ENCODE assay signal across 30 mouse cellular contexts in genomic region chr1:119634746-119635145, GRCm38 (mm10). TPM values are rescaled to one million over a fixed set of nuclear protein-coding genes. Genes with fewer than 3 reads are reported as not detected.
DNase-seq lines count a peak whose midpoint lies in the region; ATAC-seq and TF ChIP-seq lines count a peak whose summit lies in the region.
"Had no signal": no experiment of that assay in that cellular context is flagged by ENCODE, and none has a peak within 500 bp of the region (broad histone marks: within the 10 kb centered on the region; RNA-seq: fewer than 3 reads in every experiment).

No protein-coding gene starts in this region.

- no peaks in the 10 kb centered on the region for H3K27me3 ChIP-seq in hindbrain, embryonic 10.5 days (ENCODE audit: insufficient read depth, poor library complexity, severe bottlenecking)
- no peaks in the 10 kb centered on the region for H3K27me3 ChIP-seq in hindbrain, embryonic 11.5 days (ENCODE audit: control insufficient read depth, insufficient read depth, low read length)
- H3K27me3 ChIP-seq in midbrain, embryonic 11.5 days (ENCODE audit: control insufficient read depth, insufficient read depth, low read length): no peaks in the 10 kb centered on the region
- no peaks in the 10 kb centered on the region for H3K27me3 ChIP-seq in midbrain, postnatal 0 days (ENCODE audit: insufficient read depth, low read length)
- no peaks in the 10 kb centered on the region for H3K27me3 ChIP-seq in forebrain, embryonic 12.5 days
- H3K27me3 ChIP-seq: CH12.LX; embryonic facial prominence, embryonic 13.5 days; forebrain, embryonic 13.5 days; heart, embryonic 13.5 days; hindbrain, embryonic 13.5 days; intestine, embryonic 15.5 days; Patski had no signal

- H3K9ac ChIP-seq in hindbrain, embryonic 11.5 days (ENCODE audit: low read depth, low read length): no peak overlapping the region
- no peak overlapping the region for H3K9ac ChIP-seq in midbrain, embryonic 11.5 days (ENCODE audit: low read length)
- no peak overlapping the region for H3K9ac ChIP-seq in midbrain, postnatal 0 days (replicated peaks; ENCODE audit: low read length, poor library complexity, severe bottlenecking)
- H3K9ac ChIP-seq in forebrain, embryonic 12.5 days: no peak overlapping the region
- H3K9ac ChIP-seq: embryonic facial prominence, embryonic 13.5 days; forebrain, embryonic 13.5 days; heart, embryonic 13.5 days; hindbrain, embryonic 13.5 days; intestine, embryonic 15.5 days had no signal

- H3K4me2 ChIP-seq in hindbrain, embryonic 11.5 days (replicated peaks; ENCODE audit: low read depth, low read length): no peak overlapping the region
- no peak overlapping the region for H3K4me2 ChIP-seq in midbrain, embryonic 11.5 days
- H3K4me2 ChIP-seq in midbrain, postnatal 0 days (ENCODE audit: low read depth, low read length, poor library complexity, severe bottlenecking): no peak overlapping the region
- no peak overlapping the region for H3K4me2 ChIP-seq in forebrain, embryonic 12.5 days
- H3K4me2 ChIP-seq: embryonic facial prominence, embryonic 13.5 days; forebrain, embryonic 13.5 days; heart, embryonic 13.5 days; hindbrain, embryonic 13.5 days; intestine, embryonic 15.5 days had no signal

- DNase-seq in hindbrain, embryonic 10.5 days (ENCODE audit: low spot score): no peak
- DNase-seq in hindbrain, embryonic 11.5 days (ENCODE audit: low spot score): no peak
- no peak for DNase-seq in midbrain, embryonic 11.5 days (ENCODE audit: low spot score, missing footprints)
- DNase-seq in midbrain, postnatal 0 days (ENCODE audit: low spot score): no peak
- DNase-seq in R1 (ENCODE audit: low read depth, low spot score): peak; percentile 66
- DNase-seq in gastrocnemius, adult 8-10 months (ENCODE audit: low spot score in 2 of 2): no peak
- DNase-seq: adrenal gland, postnatal 10 days; adrenal gland, postnatal 36 days; B cell, adult 2 months; cerebellum, adult 18-20 months; cerebellum, adult 9-10 months; cerebellum, postnatal 14 days; gastrocnemius, postnatal 14 days; heart, adult 18-20 months; heart, postnatal 14 days; heart, postnatal 4 days; kidney, adult 11 months had no signal

- no peak for TF ChIP-seq CTCF in midbrain, postnatal 0 days (IDR thresholded peaks at IDR 0.05)

- no peak overlapping the region for H3K4me3 ChIP-seq in hindbrain, embryonic 10.5 days
- H3K4me3 ChIP-seq in hindbrain, embryonic 11.5 days (ENCODE audit: low read depth, low read length): no peak overlapping the region
- H3K4me3 ChIP-seq in midbrain, embryonic 11.5 days (ENCODE audit: low read depth, low read length): no peak overlapping the region
- H3K4me3 ChIP-seq in midbrain, postnatal 0 days (ENCODE audit: low read depth, low read length): no peak overlapping the region
- H3K4me3 ChIP-seq in forebrain, embryonic 12.5 days (replicated peaks): no peak overlapping the region
- H3K4me3 ChIP-seq: embryonic facial prominence, embryonic 10.5 days; embryonic facial prominence, embryonic 13.5 days; erythroblast, embryonic 14.5 days; forebrain, embryonic 13.5 days; heart, embryonic 13.5 days; hindbrain, embryonic 13.5 days; intestine, embryonic 15.5 days had no signal

- WGBS in hindbrain, embryonic 10.5 days: 38% methylated on average over 3 of the region's 3 CpGs
- 38% methylated on average over 3 of the region's 3 CpGs for WGBS in hindbrain, embryonic 11.5 days
- WGBS in midbrain, embryonic 11.5 days: 43% methylated on average over 3 of the region's 3 CpGs
- WGBS in midbrain, postnatal 0 days: 50% methylated on average over 3 of the region's 3 CpGs
- WGBS in forebrain, embryonic 12.5 days: 34% methylated on average over 3 of the region's 3 CpGs

- H3K27ac ChIP-seq in hindbrain, embryonic 10.5 days: 0 out of 2 replicates have a peak overlapping the region, but pooled peaks have one; percentile 18
- H3K27ac ChIP-seq in hindbrain, embryonic 11.5 days (ENCODE audit: low read depth, low read length): no peak overlapping the region
- no peak overlapping the region for H3K27ac ChIP-seq in midbrain, embryonic 11.5 days (ENCODE audit: low read depth, low read length)
- H3K27ac ChIP-seq in midbrain, postnatal 0 days (ENCODE audit: low read depth, low read length): no peak overlapping the region
- H3K27ac ChIP-seq in forebrain, embryonic 12.5 days: no peak overlapping the region
- H3K27ac ChIP-seq: embryonic facial prominence, embryonic 10.5 days; embryonic facial prominence, embryonic 13.5 days; forebrain, embryonic 13.5 days; heart, embryonic 13.5 days; hindbrain, embryonic 13.5 days; intestine, embryonic 15.5 days had no signal

- peaks cover 9% of the 10 kb centered on the region; the same call in 1 of the 2 replicates for H3K4me1 ChIP-seq in hindbrain, embryonic 10.5 days (replicated peaks)
- H3K4me1 ChIP-seq in hindbrain, embryonic 11.5 days (replicated peaks; ENCODE audit: control insufficient read depth, insufficient read depth, low read length): no peaks in the 10 kb centered on the region
- peaks cover 2% of the 10 kb centered on the region; the same call in 1 of the 2 replicates for H3K4me1 ChIP-seq in midbrain, embryonic 11.5 days (ENCODE audit: control insufficient read depth, insufficient read depth, low read length)
- no peaks in the 10 kb centered on the region for H3K4me1 ChIP-seq in midbrain, postnatal 0 days (ENCODE audit: insufficient read depth, low read length)
- peaks cover 6% of the 10 kb centered on the region for H3K4me1 ChIP-seq in forebrain, embryonic 12.5 days
- H3K4me1 ChIP-seq: embryonic facial prominence, embryonic 10.5 days; embryonic facial prominence, embryonic 13.5 days; forebrain, embryonic 13.5 days; hindbrain, embryonic 13.5 days; intestine, embryonic 15.5 days had no signal

- no peaks in the 10 kb centered on the region for H3K9me3 ChIP-seq in hindbrain, embryonic 10.5 days
- no peaks in the 10 kb centered on the region for H3K9me3 ChIP-seq in hindbrain, embryonic 11.5 days (ENCODE audit: control insufficient read depth, low read length)
- H3K9me3 ChIP-seq in midbrain, embryonic 11.5 days (ENCODE audit: control insufficient read depth, low read length): no peaks in the 10 kb centered on the region
- H3K9me3 ChIP-seq in midbrain, postnatal 0 days (ENCODE audit: low read length): no peaks in the 10 kb centered on the region
- H3K9me3 ChIP-seq in forebrain, embryonic 12.5 days: no peaks in the 10 kb centered on the region
- H3K9me3 ChIP-seq: embryonic facial prominence, embryonic 10.5 days; embryonic facial prominence, embryonic 13.5 days; forebrain, embryonic 13.5 days; G1E; heart, embryonic 13.5 days; hindbrain, embryonic 13.5 days; intestine, embryonic 15.5 days had no signal

- no peak; the same call in 1 of the 2 replicates for ATAC-seq in hindbrain, embryonic 11.5 days (ENCODE audit: low FRiP score)
- ATAC-seq in midbrain, embryonic 11.5 days (ENCODE audit: low FRiP score): 0 out of 2 replicates have a peak, but pooled peaks have one; percentile 48
- no peak for ATAC-seq in midbrain, postnatal 0 days (ENCODE audit: low FRiP score)
- no peak for ATAC-seq in forebrain, embryonic 12.5 days (ENCODE audit: low FRiP score)
- ATAC-seq: forebrain, embryonic 13.5 days; forebrain, embryonic 16.5 days; hindbrain, embryonic 16.5 days; intestine, embryonic 15.5 days; Patski had no signal

- H3K36me3 ChIP-seq in hindbrain, embryonic 10.5 days: peaks cover 35% of the 10 kb centered on the region
- H3K36me3 ChIP-seq in hindbrain, embryonic 11.5 days (ENCODE audit: control insufficient read depth, insufficient read depth, low read length): no peaks in the 10 kb centered on the region
- peaks cover 5% of the 10 kb centered on the region; the same call in 1 of the 2 replicates for H3K36me3 ChIP-seq in midbrain, embryonic 11.5 days (ENCODE audit: control insufficient read depth, insufficient read depth, low read length)
- no peaks in the 10 kb centered on the region for H3K36me3 ChIP-seq in midbrain, postnatal 0 days (ENCODE audit: insufficient read depth, low read length)
- H3K36me3 ChIP-seq in forebrain, embryonic 12.5 days (replicated peaks): peaks cover 15% of the 10 kb centered on the region
- H3K36me3 ChIP-seq: intestine, embryonic 15.5 days had no signal

RNA-seq across cellular contexts. Expression of gene Epb41l5, which starts 14.1 kb away (rescaled TPM):
- 31.8 and 40.4 TPM in 2 replicates for polyA plus RNA-seq in hindbrain, embryonic 10.5 days (2016; fragmentation: Nextera tagmentation; extraction: Ambion mirVana)
- polyA plus RNA-seq in hindbrain, embryonic 11.5 days (2014; fragmentation: Nextera tagmentation; extraction: Ambion mirVana): 32.9 and 37.9 TPM in 2 replicates
- 48.9 and 50.0 TPM in 2 replicates for polyA plus RNA-seq in midbrain, embryonic 11.5 days (2014; fragmentation: Nextera tagmentation; extraction: Ambion mirVana)
- total RNA-seq in midbrain, postnatal 0 days (2014; rRNA removed): 12.8 and 17.9 TPM in 2 replicates
- 12.2 and 13.5 TPM in 2 replicates for polyA plus RNA-seq in midbrain, postnatal 0 days (2015; fragmentation: Nextera tagmentation; extraction: Ambion mirVana)
- 38.0 and 41.8 TPM in 2 replicates for polyA plus RNA-seq in forebrain, embryonic 12.5 days (2016; fragmentation: Nextera tagmentation; extraction: Ambion mirVana)
- 1 to 10 TPM; 4.4 to 5.9 (median 5.6) TPM for total RNA-seq in gastrocnemius, adult 8-10 months (2022)
